Mouse (Mus musculus) neural tube, postnatal 0 days (tissue): ENCODE measurements around the gene Garnl3. TPM values are rescaled to one million over a fixed set of nuclear protein-coding genes. Genes with fewer than 3 reads are reported as not detected.

Experiments
- polyA plus RNA-seq: library from polyadenylated mRNA; unstranded; fragments of >200 nt; fragmentation: Nextera tagmentation; extraction: Ambion mirVana; gene quantifications from 2 replicates; pipeline ENCODE4 v1.2.1, GENCODE M21; 2015

Garnl3 gene
- polyA plus RNA-seq: 62.0 and 68.1 TPM in 2 replicates

GRCm38 (mm10) chr2:33131500-33132092 lies at the start of gene Garnl3:
Gene Garnl3 (minus strand): TSS chr2:33131654.

DNA sequence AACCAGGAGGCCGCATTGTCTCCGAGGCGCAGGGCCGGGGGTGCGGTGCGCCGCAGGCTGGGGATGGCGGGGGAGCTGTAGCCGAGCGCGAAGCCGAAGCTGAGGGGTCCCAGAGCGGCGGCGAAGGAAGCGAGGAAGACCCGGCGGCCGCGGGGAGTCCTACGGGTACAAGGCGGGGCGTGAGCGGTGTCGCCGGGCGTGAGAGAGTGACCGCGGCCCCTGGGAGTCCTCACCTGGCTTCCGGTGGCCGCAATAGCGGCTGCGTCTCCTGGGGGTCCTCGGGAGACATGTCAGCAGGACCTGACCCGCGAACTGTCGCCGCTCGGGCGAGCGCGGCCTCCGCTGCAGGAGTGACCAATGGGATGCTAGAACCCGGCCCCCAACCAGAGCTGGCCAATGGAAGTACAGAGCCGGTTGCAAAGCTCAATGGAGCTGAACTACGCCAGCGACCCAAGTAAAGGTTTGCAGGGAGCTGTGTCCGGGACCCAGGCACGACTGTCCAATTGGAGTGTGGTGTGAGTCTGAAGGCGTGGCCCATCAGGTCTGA lies 149.7 kb downstream of the Garnl3 start, which contains the start of gene Slc2a8:
Gene Slc2a8 (minus strand): TSS at position 359 of the 547 bp plus-strand sequence.

GRCm38 (mm10) chr2:32961192-32961995 lies 170.1 kb downstream of the Garnl3 start, which contains the start of the genes Rpl12 and Lrsam1:
Gene Rpl12 (plus strand): TSS chr2:32961559.
Gene Lrsam1 (minus strand): TSS chr2:32961614.

Other genes with a start within 250 kb of the Garnl3 start
- 109 and 117 TPM in 2 replicates for gene Rpl12, start 170.1 kb downstream of the Garnl3 start, polyA plus RNA-seq
- 21.0 and 24.9 TPM in 2 replicates for gene Lrsam1, start 170.0 kb downstream of the Garnl3 start, polyA plus RNA-seq
- gene Slc2a8, start 149.6 kb downstream of the Garnl3 start, polyA plus RNA-seq: 32.7 and 35.2 TPM in 2 replicates
- gene Angptl2, start 84.4 kb upstream of the Garnl3 start, polyA plus RNA-seq: 6.0 and 9.3 TPM in 2 replicates
- gene Ralgps1, start 239.8 kb upstream of the Garnl3 start, polyA plus RNA-seq: 19.2 and 23.3 TPM in 2 replicates